Mouse (Mus musculus) right cerebral cortex, postnatal 10 days (tissue): Measurements from ENCODE around the gene C130079G13Rik.
"Not testable (repeated sequence)": the region's sequence is repeated elsewhere in the genome, so short reads cannot be mapped to it uniquely, and the experiment has no call there.

Source experiments
- DNase-seq, 2 experiments: peaks; one replicate each; pipeline ENCODE4 v3.0.0; 2021; ENCODE audit warnings: low spot score in 2 of 2

C130079G13Rik gene

GRCm38 (mm10) chr3:59924914-59925313 lies at the start of gene C130079G13Rik:
TSS of gene C130079G13Rik (plus strand) at chr3:59925214.
- no peak for DNase-seq

- DNase-seq, result not testable (repeated sequence)
Observed at GRCm38 (mm10) chr3:59877601-59878000, 47.4 kb upstream of the C130079G13Rik start.

DNA sequence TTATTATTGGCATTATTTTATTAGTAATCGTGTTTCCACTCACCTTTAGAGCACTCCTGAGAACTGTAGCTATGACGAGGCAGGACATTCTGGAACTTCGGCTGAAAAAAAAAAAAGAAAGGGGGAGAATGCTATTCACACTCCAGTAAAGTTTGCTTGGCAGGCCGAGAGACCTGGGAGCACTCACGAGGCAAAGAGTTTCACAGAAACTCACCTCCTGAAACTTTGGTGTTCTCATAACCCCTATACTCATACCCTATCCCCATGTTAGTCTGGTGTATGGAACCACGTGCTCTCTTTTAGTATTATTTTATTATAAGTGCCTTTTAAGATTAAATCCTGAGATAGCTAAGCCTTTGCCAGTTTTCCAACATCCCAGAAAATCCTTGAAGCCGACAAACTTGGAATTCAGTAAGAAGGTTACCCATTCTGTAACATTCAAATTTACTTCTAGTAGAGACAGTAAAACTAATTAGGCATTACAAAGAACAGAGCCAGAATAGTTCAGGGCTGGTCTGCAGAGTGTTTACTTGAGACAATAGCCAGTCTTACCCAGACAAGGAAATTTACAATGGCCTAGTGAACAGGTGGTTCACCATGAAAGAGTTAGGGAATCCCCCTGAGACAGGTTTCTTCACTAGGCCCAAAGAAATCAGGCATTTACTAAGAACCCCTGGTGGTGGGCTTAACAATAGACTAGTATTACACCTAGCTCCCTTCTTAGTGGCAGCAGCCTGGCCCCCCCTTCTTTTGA lies 45.0 kb upstream of the C130079G13Rik start:
- not testable (repeated sequence) for DNase-seq

DNA sequence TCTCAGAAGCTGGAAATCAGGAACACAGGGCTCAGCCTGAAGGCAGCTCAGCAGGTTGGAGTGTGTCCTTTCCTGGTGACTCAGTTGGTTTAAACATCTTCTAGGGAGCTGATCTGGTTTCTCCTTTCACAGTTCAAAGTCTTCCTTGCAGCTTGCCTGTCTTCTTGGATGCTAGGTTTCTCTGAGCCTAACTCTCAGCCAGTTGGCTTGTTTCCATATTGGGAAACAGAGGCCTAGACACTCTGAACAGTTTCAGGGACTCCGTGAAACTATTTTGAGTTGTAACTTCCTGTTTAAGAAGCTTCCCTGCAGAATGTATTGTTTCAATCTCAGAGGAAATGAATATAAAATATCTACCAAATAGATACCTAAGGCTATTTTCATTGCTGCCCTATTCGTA lies 31.7 kb upstream of the C130079G13Rik start:
- no peak for DNase-seq

DNA sequence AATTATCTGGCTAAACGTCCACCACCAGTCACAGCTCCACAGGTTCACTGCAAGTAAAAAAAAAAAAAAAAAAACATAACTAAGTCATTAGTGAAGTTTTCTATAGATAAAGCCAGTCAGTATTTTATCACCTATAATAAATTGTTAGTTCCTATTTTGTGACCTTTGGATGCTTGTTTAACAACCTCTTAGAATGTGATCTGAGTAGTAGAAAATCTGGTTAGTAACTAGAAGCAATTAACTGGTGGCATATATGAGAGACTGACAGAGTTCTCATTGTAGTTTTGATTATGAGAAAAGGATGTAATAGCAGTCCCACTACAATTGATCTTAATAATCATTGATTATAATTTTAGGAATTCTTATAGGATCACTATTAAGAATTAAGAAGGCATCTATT lies 9.6 kb downstream of the C130079G13Rik start:
- no peak for DNase-seq

- peak in 1 of 2 experiments; percentile 19 for DNase-seq
Observed at GRCm38 (mm10) chr3:59947294-59947950, 22.4 kb downstream of the C130079G13Rik start.

GRCm38 (mm10) chr3:59970891-59971290 lies 45.9 kb downstream of the C130079G13Rik start:
- no peak for DNase-seq

- no peak for DNase-seq
Observed at GRCm38 (mm10) chr3:59974591-59974990, 49.6 kb downstream of the C130079G13Rik start.
